Mouse (Mus musculus): ENCODE measurements at regions not wholly inside any gene's neighbourhood (a gene's known extent, or its start where the extent isn't known, plus 50 kb on each side); places are given as distances from the start of the nearest gene placed in this dataset.

GRCm38 (mm10) chr6:31776841-31777240 lies 213.1 kb upstream of the Podxl start:
- Histone ChIP-seq H3K27ac (no peak overlapping the region), H3K4me2 (ENCODE audit: low read length) (no peak overlapping the region), H3K4me3 (replicated peaks; ENCODE audit: low read depth, low read length) (no peak overlapping the region), H3K9ac (ENCODE audit: low read depth, low read length) (no peak overlapping the region), H3K4me1 (replicated peaks; ENCODE audit: insufficient read depth, low read length) (no peaks in the 10 kb centered on the region), H3K9me3 (replicated peaks; ENCODE audit: low read length) (no peaks in the 10 kb centered on the region; the same call in 1 of the 2 replicates), H3K36me3 (ENCODE audit: insufficient read depth, low read length) (no peaks in the 10 kb centered on the region), H3K27me3 (ENCODE audit: insufficient read depth, low read length) (no peaks in the 10 kb centered on the region)
- TF ChIP-seq CTCF (IDR thresholded peaks at IDR 0.05; ENCODE audit: low read depth): no peak
- no peak for DNase-seq (ENCODE audit: low spot score)
- 63% methylated on average over 3 of the region's 3 CpGs for WGBS
- ATAC-seq (replicated peaks; ENCODE audit: low FRiP score, low read depth): no peak

- Histone ChIP-seq H3K9ac (ENCODE audit: low read depth, low read length) (no peak overlapping the region), H3K9me3 (replicated peaks; ENCODE audit: low read length) (no peaks in the 10 kb centered on the region; the same call in 1 of the 2 replicates), H3K27ac (no peak overlapping the region), H3K4me2 (ENCODE audit: low read length) (no peak overlapping the region), H3K27me3 (ENCODE audit: insufficient read depth, low read length) (no peaks in the 10 kb centered on the region), H3K4me3 (replicated peaks; ENCODE audit: low read depth, low read length) (no peak overlapping the region), H3K4me1 (replicated peaks; ENCODE audit: insufficient read depth, low read length) (no peaks in the 10 kb centered on the region), H3K36me3 (ENCODE audit: insufficient read depth, low read length) (no peaks in the 10 kb centered on the region)
- ATAC-seq (replicated peaks; ENCODE audit: low FRiP score, low read depth): no peak
- no peak for TF ChIP-seq CTCF (IDR thresholded peaks at IDR 0.05; ENCODE audit: low read depth)
- DNase-seq (ENCODE audit: low spot score): no peak
- WGBS: 93% methylated on average over 2 of the region's 2 CpGs
Measured at GRCm38 (mm10) chr6:31771916-31772315, 208.1 kb upstream of the Podxl start.

- H3K4me3 ChIP-seq (replicated peaks; ENCODE audit: low read depth, low read length): no peak overlapping the region
- no peaks in the 10 kb centered on the region for H3K36me3 ChIP-seq (ENCODE audit: insufficient read depth, low read length)
- no peaks in the 10 kb centered on the region for H3K4me1 ChIP-seq (replicated peaks; ENCODE audit: insufficient read depth, low read length)
- H3K9ac ChIP-seq (ENCODE audit: low read depth, low read length): no peak overlapping the region
- TF ChIP-seq CTCF (IDR thresholded peaks at IDR 0.05; ENCODE audit: low read depth): no peak
- no peaks in the 10 kb centered on the region for H3K9me3 ChIP-seq (replicated peaks; ENCODE audit: low read length)
- ATAC-seq (replicated peaks; ENCODE audit: low FRiP score, low read depth): no peak
- DNase-seq (ENCODE audit: low spot score): no peak
- no peak overlapping the region for H3K27ac ChIP-seq
- no peak overlapping the region for H3K4me2 ChIP-seq (ENCODE audit: low read length)
- 21% methylated on average over 1 of the region's 1 CpGs for WGBS
- no peaks in the 10 kb centered on the region for H3K27me3 ChIP-seq (ENCODE audit: insufficient read depth, low read length)
Measured at GRCm38 (mm10) chr6:31745589-31745988, 181.8 kb upstream of the Podxl start.

GRCm38 (mm10) chr6:31731391-31731790 lies 167.6 kb upstream of the Podxl start:
- no peak for ATAC-seq (replicated peaks; ENCODE audit: low FRiP score, low read depth)
- no peak overlapping the region for H3K27ac ChIP-seq
- no peak overlapping the region for H3K9ac ChIP-seq (ENCODE audit: low read depth, low read length)
- no peak for DNase-seq (ENCODE audit: low spot score)
- no peak overlapping the region for H3K4me3 ChIP-seq (replicated peaks; ENCODE audit: low read depth, low read length)
- no peak for TF ChIP-seq CTCF (IDR thresholded peaks at IDR 0.05; ENCODE audit: low read depth)
- H3K9me3 ChIP-seq (replicated peaks; ENCODE audit: low read length): no peaks in the 10 kb centered on the region
- no peaks in the 10 kb centered on the region for H3K4me1 ChIP-seq (replicated peaks; ENCODE audit: insufficient read depth, low read length)
- H3K4me2 ChIP-seq (ENCODE audit: low read length): no peak overlapping the region
- H3K27me3 ChIP-seq (ENCODE audit: insufficient read depth, low read length): no peaks in the 10 kb centered on the region
- 25% methylated on average over 4 of the region's 4 CpGs for WGBS
- no peaks in the 10 kb centered on the region for H3K36me3 ChIP-seq (ENCODE audit: insufficient read depth, low read length)

- no peak for DNase-seq (ENCODE audit: low spot score)
- no peak for TF ChIP-seq CTCF (IDR thresholded peaks at IDR 0.05; ENCODE audit: low read depth)
- no peak overlapping the region for H3K4me2 ChIP-seq (ENCODE audit: low read length)
- no peaks in the 10 kb centered on the region for H3K4me1 ChIP-seq (replicated peaks; ENCODE audit: insufficient read depth, low read length)
- ATAC-seq (replicated peaks; ENCODE audit: low FRiP score, low read depth): no peak
- no peak overlapping the region for H3K27ac ChIP-seq
- no peaks in the 10 kb centered on the region for H3K36me3 ChIP-seq (ENCODE audit: insufficient read depth, low read length)
- no peaks in the 10 kb centered on the region for H3K9me3 ChIP-seq (replicated peaks; ENCODE audit: low read length)
- no peaks in the 10 kb centered on the region for H3K27me3 ChIP-seq (ENCODE audit: insufficient read depth, low read length)
- no peak overlapping the region for H3K9ac ChIP-seq (ENCODE audit: low read depth, low read length)
- no peak overlapping the region for H3K4me3 ChIP-seq (replicated peaks; ENCODE audit: low read depth, low read length)
- 76% methylated on average over 9 of the region's 9 CpGs for WGBS
Measured at GRCm38 (mm10) chr6:31719614-31720013, 155.8 kb upstream of the Podxl start.

GRCm38 (mm10) chr6:31718843-31719242 lies 155.1 kb upstream of the Podxl start:
- TF ChIP-seq CTCF (IDR thresholded peaks at IDR 0.05; ENCODE audit: low read depth): no peak

GRCm38 (mm10) chr6:31717531-31717930 lies 153.8 kb upstream of the Podxl start:
- no peak overlapping the region for H3K4me3 ChIP-seq (replicated peaks; ENCODE audit: low read depth, low read length)
- no peaks in the 10 kb centered on the region for H3K27me3 ChIP-seq (ENCODE audit: insufficient read depth, low read length)
- H3K4me1 ChIP-seq (replicated peaks; ENCODE audit: insufficient read depth, low read length): no peaks in the 10 kb centered on the region
- H3K4me2 ChIP-seq (ENCODE audit: low read length): no peak overlapping the region
- 21% methylated on average over 12 of the region's 12 CpGs for WGBS
- H3K9ac ChIP-seq (ENCODE audit: low read depth, low read length): no peak overlapping the region
- H3K36me3 ChIP-seq (ENCODE audit: insufficient read depth, low read length): no peaks in the 10 kb centered on the region
- DNase-seq (ENCODE audit: low spot score): peak; percentile 80
- peak; percentile 66; the same call in 1 of the 2 replicates for ATAC-seq (replicated peaks; ENCODE audit: low FRiP score, low read depth)
- H3K9me3 ChIP-seq (replicated peaks; ENCODE audit: low read length): no peaks in the 10 kb centered on the region
- TF ChIP-seq CTCF (IDR thresholded peaks at IDR 0.05; ENCODE audit: low read depth): no peak
- H3K27ac ChIP-seq: no peak overlapping the region

More at GRCm38 (mm10) chr6:31718843-31719242, 155.1 kb upstream of the Podxl start:
- WGBS: 79% methylated on average over 4 of the region's 4 CpGs
- ATAC-seq (replicated peaks; ENCODE audit: low FRiP score, low read depth) (no peak), DNase-seq (ENCODE audit: low spot score) (no peak)
- Histone ChIP-seq H3K27ac (no peak overlapping the region), H3K27me3 (ENCODE audit: insufficient read depth, low read length) (no peaks in the 10 kb centered on the region), H3K4me3 (replicated peaks; ENCODE audit: low read depth, low read length) (no peak overlapping the region), H3K4me1 (replicated peaks; ENCODE audit: insufficient read depth, low read length) (no peaks in the 10 kb centered on the region), H3K36me3 (ENCODE audit: insufficient read depth, low read length) (no peaks in the 10 kb centered on the region), H3K9me3 (replicated peaks; ENCODE audit: low read length) (no peaks in the 10 kb centered on the region), H3K9ac (ENCODE audit: low read depth, low read length) (no peak overlapping the region), H3K4me2 (ENCODE audit: low read length) (no peak overlapping the region)
